Mouse (Mus musculus): ENCODE measurements around the gene Phf1. TPM values are rescaled to one million over a fixed set of nuclear protein-coding genes. Genes with fewer than 3 reads are reported as not detected.

Phf1 gene
- polyA plus RNA-seq, 1 experiment, result 65.3 TPM

DNA sequence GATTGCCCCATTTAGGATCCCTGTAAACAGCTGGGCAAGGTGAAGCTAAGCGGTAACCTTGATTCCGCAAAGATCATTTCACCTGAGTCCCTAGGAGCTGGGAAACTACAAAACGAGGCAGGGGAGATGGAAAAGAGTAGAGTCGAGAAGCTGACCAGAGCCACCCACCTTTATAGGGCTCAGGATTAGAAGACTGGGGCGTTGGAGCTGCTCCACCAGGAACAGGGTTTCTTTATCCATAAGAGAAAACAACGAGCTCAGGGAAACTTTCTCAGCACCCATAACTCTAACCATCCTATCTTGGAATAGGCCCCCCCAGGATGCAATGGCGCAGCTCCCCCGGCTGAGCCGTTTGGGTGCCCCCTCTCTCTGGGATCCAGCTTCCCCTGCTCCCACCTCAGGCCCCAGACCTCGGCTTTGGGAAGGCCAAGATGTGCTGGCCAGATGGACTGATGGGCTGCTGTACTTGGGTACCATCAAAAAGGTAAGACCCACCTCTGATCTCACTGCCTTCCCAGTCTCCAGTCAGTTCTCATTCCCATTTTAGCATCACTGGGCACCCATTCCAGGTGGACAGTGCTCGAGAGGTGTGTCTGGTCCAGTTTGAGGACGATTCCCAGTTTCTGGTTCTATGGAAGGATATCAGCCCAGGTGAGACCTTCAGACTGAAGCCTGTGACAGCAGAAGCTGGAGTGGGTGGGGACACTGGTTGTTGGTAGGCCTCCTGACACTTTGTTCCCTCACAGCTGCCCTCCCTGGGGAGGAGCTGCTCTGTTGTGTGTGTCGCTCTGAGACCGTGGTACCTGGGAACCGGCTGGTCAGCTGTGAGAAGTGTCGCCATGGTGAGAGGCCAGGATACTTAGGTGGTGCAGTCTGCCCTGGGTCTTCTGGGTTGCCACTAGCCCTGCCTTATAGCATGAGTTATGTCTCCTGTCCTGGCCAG lies 1.3 kb downstream of the Phf1 start:
- peak; percentile 20 for DNase-seq (ENCODE audit: low spot score)

DNA sequence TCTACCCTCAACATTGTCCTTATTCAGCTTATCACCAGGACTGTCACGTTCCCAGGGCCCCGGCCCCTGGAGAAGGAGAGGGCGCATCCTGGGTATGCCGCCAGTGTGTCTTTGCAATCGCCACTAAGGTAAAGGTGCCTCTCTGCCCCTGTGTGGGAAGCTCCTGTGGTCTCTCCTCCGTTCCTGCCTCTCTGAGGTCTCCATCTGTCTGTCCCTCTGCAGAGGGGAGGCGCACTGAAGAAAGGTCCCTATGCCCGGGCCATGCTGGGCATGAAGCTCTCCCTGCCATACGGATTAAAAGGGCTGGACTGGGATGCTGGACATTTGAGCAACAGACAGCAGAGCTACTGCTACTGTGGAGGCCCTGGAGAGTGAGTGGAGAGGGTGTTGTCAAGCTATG lies 2.2 kb downstream of the Phf1 start:
- no peak for DNase-seq (ENCODE audit: low spot score)

DNA sequence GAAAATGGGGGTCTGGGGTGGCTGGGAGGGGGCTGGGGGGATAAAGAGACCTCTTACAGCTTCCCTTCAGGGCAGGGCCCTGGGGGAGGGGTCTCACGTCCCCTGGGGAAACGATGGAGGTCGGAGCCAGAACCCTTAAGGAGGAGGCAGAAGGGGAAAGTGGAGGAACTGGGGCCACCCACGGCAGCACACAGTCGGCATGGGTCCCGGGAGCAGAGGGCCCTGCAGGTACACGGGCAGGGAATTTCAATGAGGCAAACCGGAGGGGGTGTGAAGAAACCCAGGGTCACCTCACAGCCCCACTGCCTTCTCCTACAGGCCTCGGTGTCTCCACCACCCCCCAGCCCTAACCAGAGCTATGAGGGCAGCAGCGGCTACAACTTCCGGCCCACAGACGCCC lies 3.6 kb downstream of the Phf1 start:
- no peak for DNase-seq (ENCODE audit: low spot score)

DNA sequence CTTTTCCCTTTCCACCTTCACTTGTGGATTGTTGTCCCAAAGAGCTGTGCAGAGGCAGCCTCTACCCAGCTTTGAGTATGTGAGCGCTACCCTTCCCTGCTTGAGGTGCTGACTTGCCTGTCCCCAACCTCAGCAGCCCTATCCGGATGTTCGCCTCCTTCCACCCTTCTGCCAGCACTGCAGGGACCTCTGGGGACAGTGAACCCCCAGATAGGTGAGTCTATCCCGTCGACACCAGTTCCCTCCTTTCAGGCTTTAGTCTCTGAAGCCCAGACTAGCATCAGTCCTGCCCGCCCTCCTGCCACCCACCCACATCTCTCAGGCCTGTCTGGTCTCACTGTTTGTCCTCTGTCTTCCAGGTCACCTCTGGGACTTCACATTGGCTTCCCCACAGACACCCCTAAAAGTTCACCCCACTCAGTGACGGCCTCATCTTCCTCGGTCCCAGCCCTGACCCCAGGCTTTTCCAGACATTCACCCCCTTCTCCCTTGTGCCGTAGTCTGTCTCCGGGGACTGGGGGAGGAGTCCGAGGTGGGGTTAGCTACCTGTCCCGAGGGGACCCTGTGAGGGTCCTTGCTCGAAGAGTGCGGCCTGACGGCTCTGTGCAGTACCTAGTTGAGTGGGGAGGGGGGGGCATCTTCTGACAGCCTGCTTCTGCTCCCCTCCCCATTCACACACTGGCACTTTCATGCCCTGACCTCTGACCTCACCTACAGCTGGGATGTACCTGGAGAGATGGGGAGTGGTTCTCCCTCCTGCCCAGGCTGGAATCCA lies 4.3 kb downstream of the Phf1 start:
- no peak for DNase-seq (ENCODE audit: low spot score)

DNA sequence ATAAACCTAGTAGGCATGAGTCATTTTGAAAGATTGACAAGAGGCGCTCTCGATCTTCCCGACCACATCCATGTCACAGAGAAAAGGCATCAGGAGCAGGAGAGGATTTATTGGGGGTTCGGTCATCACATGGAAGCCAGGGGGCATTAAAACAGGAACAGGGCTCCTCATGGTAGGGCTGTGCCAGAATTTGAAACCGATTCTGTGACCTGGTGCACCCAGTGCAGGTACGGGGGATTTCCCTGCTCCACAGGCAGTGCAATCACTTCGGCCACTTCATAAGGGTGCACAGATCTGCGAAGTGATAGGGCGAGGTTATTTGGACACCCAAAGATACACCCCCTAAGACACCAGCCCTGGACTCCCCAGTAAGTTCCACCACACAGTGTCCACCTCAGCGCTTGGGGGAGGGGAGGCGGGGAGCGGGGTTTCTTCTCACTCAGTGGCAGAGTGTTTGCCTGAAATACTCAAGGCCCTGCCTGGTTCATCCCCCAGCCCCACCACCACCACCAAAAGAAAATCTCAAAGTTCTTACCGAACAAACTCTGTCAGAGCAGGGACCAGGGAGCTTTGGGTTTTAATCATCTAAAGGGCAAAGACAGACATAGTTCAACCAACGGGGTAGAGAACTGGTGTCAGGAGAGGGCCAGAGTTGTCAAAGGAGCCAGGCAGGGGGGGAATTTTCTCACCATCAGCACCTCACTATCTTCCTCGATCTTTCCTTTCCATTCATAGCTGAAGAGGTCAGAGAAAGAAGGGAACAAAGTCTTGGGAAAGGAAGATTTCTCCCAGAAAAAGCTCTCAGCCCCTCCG lies 5.2 kb downstream of the Phf1 start:
- DNase-seq (ENCODE audit: low spot score), result no peak

DNA sequence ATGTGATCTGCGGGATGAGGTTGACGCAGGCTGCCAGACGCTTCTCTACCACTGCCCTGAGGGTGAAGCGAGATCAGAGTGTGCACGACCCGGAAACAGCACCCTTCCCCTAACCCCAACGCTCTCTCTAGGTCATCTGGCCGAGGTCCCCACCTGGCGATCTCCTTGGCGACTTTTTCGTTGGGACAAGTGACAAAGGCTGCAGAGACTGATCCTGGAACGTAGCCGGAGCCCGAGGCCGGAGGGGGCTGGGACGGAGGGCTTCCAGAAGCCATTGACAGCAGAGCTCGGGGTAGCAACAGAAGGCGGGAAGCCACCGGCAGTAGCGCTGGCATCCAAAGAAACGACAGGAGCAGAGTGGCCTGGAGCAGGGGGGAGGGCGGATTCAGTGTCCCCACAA lies 5.9 kb downstream of the Phf1 start:
- no peak for DNase-seq (ENCODE audit: low spot score)

DNA sequence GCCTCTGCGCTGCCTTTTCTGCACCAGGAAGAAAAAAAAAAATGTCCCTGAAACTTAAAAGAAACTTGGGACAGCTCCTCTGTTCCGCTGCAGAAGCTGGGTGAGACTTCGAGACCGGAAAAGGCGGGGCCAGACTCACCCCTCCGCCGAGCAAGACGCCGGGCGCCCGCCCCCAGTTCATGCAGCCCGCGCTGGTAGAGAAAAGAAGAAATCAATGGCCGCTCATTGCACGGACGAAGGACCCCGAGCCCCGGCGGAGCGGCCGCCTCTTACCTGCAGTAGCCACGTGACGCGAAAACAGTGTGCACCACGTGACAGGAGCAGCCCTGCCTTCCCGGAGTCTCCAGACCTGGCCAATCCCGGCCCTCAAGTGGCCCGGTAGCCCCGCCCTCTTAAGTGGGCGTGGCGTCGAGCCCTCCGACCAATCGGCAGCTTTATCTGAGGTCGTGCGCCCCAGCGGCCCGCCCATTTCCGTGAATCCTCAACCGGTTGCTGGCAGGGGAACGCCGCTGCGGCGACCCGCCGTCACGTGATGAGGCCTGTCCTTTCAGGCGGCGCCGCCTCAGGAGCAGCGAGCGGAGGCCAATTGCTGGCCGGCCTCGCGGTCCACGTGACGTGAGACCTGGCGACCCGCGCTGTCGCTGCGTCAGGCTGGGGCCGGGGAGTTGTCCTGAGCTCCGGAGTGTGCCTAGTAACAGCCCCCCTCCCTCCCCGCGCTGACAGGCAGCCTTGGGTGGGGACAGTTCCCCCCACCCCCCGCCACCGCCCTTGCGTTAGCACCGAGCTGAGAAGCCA lies 6.5 kb downstream of the Phf1 start, which contains the start of gene Cuta:
Gene Cuta (minus strand): TSS at position 392 of the 795 bp plus-strand sequence.
- peak; percentile 97 for DNase-seq (ENCODE audit: low spot score)

DNA sequence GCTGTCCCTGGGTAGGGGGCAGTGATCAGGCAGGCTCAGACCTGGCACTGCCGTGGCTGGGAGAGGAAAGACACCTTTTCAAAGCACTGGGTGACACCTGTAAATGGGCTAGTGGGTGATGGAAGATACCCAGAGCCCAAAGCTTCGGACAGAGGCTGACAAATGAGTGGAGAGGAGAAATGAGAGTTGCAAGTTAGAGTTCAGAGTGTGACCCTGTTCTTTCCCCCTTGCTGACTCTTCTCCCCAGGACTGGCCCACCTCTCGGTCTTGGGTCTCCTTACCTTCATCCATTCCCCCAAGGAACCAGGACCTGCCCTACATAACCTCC lies 7.1 kb downstream of the Phf1 start:
- DNase-seq (ENCODE audit: low spot score), result no peak

DNA sequence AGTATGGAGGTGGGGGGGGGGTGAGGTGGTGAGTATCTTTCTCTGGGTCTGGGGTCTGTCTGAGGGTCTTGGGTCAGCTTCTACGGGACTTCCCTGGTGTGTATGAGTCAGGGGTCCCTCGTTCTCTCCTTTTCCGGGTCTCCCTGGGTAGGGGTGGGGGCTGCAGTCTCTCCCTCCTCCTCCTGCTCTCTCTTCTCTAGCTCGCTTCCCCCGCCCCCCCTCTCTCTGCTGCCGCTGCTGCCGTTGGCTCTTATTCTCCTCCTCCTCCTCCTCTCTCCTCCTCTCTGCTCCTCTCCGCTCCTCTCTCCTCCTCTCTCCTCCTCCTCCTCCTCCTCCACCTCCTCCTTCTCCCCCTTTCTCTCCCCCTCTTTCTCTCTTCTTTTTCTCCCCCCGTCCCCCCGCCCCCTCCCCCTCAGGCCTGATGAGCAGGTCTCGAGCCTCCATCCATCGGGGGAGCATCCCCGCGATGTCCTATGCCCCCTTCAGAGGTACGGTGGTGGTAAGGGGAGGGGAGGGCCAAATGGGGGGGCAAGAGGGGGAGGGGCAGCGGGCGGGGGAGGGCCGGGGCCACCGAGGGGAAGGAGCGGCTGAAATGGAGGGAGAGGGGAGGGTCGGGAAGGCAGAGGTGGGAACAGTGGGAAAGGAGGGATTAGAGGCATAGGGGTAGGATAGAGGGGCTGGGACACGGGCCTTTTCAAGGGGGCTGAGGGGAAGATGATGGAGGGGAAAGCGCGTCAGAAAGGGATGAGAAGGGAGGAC lies 8.4 kb downstream of the Phf1 start, which contains the start of gene Syngap1:
Gene Syngap1 (plus strand): TSS at position 223 of the 759 bp plus-strand sequence.
- no peak for DNase-seq (ENCODE audit: low spot score)

DNA sequence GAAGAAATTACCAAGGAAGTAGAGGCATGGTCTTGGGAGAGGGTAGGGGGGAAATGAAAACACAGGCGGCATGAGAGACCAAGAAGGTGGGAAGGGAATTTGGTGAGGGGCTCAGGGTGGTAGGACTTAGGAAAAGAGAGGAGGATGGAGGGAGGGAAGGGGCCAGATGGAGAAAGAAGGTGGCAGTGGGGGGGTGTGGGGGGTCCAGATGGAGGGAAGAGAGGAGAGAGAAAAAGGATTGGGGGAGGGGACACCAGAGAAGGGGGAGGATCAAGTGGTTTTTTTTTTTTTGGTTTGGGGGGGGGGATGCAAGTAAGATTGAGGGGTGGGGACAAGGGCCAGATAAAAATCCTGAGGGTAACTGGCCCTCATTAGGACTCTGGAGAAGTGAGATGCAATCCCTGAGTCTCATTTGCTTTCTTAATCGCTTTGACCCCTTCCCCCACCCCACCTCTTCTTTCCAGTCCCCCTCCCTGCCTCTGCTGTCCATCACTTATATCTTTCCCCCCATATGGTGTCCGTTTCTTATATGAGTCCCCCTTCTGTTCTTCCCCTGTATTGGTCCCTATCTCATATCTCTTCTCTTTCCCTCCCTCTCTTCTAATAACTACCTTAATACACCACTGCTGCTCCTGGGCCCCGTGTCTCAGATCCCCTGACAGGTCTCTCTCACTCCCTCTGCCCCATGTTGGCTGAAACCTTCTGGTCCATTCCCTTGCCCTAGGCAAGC lies 9.2 kb downstream of the Phf1 start:
- DNase-seq (ENCODE audit: low spot score), result no peak

DNA sequence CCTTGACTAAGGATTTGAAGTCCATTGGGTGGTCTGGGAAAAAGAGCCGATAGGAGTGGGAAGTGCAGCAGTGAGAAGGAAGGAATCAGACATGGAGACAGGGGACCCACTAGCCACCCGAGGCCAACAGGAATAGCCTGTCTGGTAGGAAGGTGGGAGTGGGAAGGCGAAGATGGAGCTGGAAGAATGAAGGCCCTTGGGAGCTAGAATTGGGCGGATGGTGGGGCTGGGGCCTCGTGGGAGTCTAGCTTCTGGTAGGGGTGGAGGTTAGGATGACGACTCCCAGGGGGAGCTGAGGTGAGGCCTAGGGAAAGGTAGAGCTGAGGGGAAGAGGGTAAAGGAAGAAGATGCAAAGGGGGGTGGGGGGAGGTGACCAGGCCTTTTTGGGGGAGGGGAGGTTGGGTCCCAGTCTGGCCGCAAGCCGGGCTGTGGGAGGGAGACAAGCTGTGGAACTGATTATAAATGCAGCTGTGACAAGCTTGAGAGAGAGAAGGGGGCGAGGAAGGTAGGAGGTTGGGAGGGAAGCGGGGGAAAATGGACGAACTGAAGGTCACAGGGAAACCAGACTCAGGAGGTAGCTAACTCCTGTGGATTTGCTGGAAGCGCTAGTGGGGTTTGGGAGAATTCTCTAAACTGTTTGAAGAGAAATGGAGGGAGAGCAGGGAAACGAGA lies 13.1 kb downstream of the Phf1 start:
- DNase-seq (ENCODE audit: low spot score), result no peak

DNA sequence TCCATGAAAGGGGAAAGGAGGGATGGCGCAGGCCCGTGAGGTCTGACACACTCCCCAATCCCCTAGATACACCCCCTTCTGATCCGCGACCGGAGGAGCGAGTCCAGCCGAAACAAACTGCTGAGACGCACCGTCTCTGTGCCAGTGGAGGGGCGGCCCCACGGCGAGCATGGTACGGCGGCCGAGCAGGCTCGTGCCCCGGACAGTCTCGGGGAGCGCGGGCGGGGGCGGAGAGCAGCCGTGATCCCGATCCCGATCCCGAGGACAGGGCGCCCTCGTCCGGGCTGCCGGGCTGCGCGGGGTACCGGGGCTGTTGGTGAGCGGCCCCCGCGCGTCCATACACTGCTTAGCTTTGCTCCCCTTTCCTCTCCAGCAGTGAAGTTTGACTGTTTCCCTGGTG lies 13.7 kb downstream of the Phf1 start:
- DNase-seq (ENCODE audit: low spot score), result peak; percentile 79

DNA sequence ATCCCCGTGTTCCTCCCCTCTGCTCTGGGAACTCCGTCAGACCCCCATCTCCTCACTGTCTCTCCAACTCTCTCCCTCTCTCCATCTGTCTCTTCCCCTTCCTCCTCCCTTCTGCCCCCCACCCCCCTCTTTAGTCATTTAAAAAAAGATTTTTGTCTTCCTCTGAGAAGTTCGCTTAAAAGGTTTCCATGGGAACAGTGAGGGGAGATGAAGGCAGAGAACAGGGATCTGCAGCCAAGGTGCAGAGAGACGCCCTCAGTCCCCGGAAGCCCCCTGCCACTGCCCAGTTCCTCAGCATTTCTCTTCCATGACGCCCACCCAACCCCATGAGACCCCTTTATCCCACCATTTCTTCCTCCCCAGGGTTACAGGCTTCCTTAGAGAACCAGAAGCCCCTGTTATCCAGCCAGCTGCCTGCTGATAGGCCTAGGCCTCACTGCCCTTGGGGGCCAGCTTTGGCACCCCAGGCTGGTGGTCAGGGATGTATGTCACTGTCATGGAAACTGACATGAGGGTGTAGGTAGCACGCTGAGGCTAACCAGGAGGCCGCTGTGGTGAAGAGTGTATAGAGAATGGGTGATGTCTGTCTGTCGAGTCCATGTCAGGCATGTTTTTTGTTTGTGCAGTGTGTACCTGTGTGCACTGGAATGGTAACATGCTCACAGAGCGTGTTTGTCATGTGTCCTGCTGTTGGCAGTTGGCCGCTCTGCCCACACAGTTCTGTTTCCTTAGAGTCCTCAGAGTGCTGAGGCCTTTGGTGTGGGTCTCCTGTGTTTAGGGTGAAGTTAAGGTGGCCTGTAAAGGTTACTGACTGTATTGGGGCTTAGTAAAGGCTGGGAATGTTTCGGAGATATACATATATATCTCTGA lies 14.6 kb downstream of the Phf1 start:
- no peak for DNase-seq (ENCODE audit: low spot score)

DNA sequence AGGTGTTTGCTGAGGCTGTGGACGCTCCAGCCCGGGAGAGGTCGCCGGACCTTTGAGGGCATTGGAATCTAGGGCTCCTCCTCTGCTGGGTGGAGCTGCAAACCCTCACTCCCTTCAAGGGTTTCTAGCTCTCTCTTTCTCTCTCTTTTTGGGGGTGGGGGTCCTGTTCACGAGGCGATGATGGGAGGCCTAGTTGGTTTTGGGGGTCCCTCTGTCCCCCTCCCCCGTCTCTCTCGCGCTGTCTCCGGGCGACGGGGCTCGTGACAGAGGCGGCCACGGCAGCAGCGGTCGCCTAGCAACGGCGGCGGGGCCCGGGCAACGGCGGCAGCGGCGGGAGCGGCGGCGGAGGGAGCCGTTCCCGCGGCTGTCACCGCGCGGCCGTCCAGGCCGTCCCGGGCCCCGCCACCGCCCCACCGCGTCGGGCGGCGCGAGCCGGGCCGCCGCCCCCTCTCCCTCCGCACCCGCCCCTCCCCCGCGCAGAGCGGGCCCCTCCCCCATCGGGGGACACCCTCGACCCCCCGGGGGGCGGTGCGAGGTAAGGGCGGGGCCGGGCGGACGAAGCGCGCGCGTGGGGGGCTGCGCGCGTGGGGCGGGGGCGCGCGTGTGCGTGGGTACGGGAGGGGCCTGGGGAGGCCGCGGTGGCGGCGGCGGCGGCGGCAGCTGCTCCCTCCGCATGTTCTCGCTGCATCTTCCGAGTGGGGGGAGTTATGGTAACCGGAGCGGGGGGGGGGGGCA lies 15.6 kb downstream of the Phf1 start:
- no peak for DNase-seq (ENCODE audit: low spot score)

DNA sequence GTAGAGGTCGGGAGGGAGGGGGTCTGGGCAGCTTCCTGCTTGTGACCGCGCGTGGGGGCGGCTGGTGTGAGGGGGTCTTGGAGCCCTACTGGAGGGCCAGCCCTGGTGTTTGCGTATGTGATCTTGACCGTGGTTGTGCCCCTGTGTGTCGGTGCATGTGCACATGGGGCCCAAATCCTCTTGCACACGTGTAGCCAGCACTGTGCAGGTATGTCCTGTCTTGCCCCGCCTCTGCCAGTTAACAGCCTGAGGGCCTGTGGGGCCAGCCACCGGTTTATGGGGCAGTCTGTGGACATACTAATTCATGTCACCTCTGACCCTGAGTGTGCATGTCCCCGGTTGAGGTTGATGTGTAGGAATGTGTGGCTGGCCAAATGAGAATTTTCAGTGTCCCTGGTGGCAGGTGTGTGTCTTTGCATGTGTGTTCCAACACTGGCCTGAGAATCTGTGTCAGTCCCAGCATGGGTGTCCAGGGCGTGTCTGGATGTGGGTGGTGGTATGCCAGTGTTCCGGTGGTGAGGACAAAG lies 16.3 kb downstream of the Phf1 start:
- DNase-seq (ENCODE audit: low spot score), result no peak

DNA sequence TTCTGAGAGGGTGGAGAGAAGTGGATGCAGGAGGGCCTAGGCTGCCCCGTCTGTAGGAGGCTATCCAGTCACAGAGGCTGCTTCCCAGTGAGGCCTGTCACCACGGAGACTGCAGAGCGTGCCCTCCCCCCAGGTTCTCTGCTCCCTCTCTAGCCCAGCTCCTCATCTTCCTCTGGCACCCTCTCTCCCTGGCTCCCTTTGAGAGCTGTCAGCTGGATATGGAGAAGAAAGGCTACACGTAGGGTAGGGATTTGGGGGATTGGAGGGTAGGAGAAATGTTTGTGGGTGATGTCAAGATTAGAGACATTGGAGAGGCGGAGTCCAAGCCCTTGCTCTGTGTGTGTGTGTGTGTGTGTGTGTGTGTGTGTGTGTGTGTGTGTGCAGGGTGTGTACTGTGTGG lies 17.0 kb downstream of the Phf1 start:
- DNase-seq (ENCODE audit: low spot score), result no peak

DNA sequence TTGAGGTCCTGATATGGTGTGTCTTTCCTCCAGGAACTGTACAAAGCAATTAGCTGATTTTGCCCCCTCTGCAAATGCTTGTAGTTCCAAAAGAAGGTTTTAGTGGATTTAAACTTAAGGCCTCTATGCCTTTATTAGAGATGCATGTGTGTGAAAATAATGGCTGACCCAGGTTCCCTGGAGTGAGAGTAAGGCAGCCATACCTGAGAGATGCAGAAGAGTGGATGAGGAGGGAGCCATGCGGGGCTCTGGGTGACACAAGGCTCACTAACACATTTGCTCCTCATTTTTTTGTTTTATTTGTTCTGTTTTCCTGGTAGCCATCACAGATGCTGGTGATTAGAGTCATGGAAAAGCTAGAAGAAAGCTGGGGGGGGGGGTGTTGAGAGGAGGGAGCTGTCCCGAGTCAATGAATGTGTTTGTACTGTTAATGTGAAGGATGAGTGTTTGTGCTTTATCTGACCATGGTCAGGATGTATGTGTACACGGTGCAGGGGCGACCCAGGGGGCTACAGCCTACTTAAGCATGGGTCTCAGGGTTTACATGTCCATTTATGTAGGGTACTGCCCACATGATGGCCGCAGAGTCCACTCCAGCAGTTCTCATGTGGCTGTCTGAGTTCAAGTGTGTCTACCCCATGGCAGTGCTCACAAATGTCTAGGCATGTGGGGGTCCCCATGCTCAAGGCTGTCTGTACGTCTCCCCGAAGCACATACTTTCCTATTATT lies 17.9 kb downstream of the Phf1 start:
- no peak for DNase-seq (ENCODE audit: low spot score)

All from urinary bladder, adult 2 months (tissue).